Mouse (Mus musculus): ENCODE measurements around the gene Eci2.

DNA sequence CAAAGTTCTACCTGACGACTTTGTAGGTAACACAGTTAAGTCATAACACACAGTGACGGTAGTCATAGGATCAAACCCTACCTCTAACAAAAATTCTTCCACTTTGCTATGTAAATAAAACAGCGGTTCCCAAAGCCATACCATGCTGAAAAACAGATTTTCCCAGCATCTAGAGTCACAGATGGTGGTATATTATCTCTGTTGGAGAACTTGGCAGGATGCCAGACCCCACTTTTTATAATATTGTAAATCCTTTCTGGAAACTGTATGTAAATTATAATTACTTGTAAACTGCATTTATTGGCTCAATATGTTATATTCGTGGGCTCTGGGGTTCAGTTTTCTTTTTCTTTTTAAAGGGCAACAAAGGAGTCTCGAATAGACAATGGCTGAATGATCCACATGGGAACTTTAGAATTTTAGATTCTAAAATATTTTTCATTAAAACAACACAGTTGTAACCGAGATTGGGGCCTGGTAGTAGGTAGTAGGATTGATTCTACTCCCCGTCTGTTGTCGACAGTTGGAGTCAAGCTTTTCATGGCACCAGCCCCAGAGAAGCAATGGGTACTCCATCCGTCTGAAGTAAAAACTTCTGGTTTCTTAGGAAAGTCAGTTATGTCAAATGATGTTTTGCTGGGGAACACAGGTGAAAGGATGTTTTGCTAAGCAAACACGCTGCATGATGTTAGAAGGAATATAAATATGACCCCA is 91.8 kb downstream of the Eci2 start:
- TF ChIP-seq POLR2A (IDR thresholded peaks at IDR 0.05; ENCODE audit: extremely low read depth, insufficient read depth, low read length), result no peak
- TF ChIP-seq CTCF (IDR thresholded peaks at IDR 0.05; ENCODE audit: extremely low read depth, insufficient read depth, low read length), result no peak
